Mouse (Mus musculus): ENCODE data around the gene Myo16.

DNA sequence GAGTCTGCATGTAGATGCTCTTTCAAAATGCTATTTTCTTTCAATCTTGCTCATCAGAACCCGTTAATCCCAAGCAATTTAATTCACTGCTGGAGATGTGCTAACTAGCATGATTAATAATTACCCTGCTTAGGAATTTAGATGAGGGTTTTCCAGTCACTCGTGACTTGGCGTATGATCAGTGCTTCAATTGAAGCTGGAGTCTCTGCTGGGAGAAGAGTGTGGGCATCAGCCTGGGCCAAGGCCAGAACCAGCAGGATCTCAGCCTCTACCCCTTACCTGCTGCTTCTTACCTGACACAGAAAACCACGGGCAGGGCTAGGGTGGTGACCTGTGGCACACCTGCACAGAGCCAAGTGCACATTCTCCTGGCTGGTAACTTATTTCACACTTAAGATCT lies 257.8 kb downstream of the Myo16 start:
- no peak for TF ChIP-seq TCF12 (IDR thresholded peaks at IDR 0.05; ENCODE audit: low read depth, low read length)
- no peak for TF ChIP-seq POLR2A (IDR thresholded peaks at IDR 0.05; ENCODE audit: control insufficient read depth in 1 of 2, insufficient read depth in 1 of 2, low read depth in 1 of 2, low read length in 2 of 2, poor library complexity in 1 of 2)
- no peak for TF ChIP-seq CTCF (IDR thresholded peaks at IDR 0.05 in 2 of 3, conservative IDR thresholded peaks at IDR 0.05 in 1 of 3; ENCODE audit: control insufficient read depth in 1 of 3, insufficient read depth in 1 of 3, low read depth in 2 of 3, low read length in 3 of 3, poor library complexity in 1 of 3, severe bottlenecking in 1 of 3)
- no peak for TF ChIP-seq TAL1 (IDR thresholded peaks at IDR 0.05; ENCODE audit: low read length)
- TF ChIP-seq ZNF384 (IDR thresholded peaks at IDR 0.05; ENCODE audit: low read depth, low read length): no peak
- TF ChIP-seq HCFC1 (IDR thresholded peaks at IDR 0.05; ENCODE audit: low read depth, low read length): no peak
- no peak for TF ChIP-seq KAT2A (conservative IDR thresholded peaks at IDR 0.05; ENCODE audit: low read depth, low read length)
- TF ChIP-seq USF2 (IDR thresholded peaks at IDR 0.05; ENCODE audit: borderline replicate concordance in 1 of 2, insufficient read depth in 1 of 2, low read depth in 1 of 2, low read length in 2 of 2): no peak
- no peak for TF ChIP-seq MXI1 (IDR thresholded peaks at IDR 0.05; ENCODE audit: low read depth, low read length)
